Mouse (Mus musculus): ENCODE results near the gene Ubqlnl. TPM values are rescaled to one million over a fixed set of nuclear protein-coding genes. Genes with fewer than 3 reads are reported as not detected.

The Ubqlnl gene
- polyA plus RNA-seq (2014; fragmentation: Nextera tagmentation; extraction: Ambion mirVana), result not detected in 2 replicates

DNA sequence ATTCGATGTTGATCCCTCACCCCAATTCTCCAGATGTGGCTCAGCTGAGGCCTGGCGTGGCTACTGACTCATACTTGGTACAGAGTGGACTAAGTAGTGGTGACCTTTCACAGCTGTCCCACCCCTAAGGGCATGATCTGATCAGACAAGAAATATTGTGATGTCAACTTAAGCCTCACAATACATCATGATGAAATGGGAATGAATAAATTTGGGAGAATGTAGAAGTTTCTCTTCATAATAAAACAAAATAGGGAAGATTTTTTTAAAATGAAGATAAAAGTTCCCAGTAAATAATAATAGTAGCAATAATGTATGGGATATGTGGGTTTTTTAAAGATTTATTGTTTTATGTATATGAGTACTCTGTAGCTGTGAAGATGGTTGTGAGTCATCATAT lies at the start of gene Ubqlnl:
TSS of gene Ubqlnl (minus strand) at position 101 of the 400 bp plus-strand sequence.
- no peaks in the 10 kb centered on the region for H3K4me1 ChIP-seq (ENCODE audit: control insufficient read depth in 2 of 2, insufficient read depth in 2 of 2, low read length in 2 of 2)
- H3K36me3 ChIP-seq (ENCODE audit: control insufficient read depth, insufficient read depth, low read length), result no peaks in the 10 kb centered on the region
- H3K27ac ChIP-seq (replicated peaks in 1 of 2; ENCODE audit: control insufficient read depth in 1 of 2, insufficient read depth in 1 of 2, low read depth in 2 of 2, low read length in 2 of 2), result no peak within 1 kb of the TSS

GRCm38 (mm10) chr7:104199822-104200221 lies 49.5 kb upstream of the Ubqlnl start:
- 5% methylated on average over 5 of the region's 5 CpGs for WGBS
- Histone ChIP-seq H3K9me3 (ENCODE audit: control insufficient read depth, low read length) (no peaks in the 10 kb centered on the region), H3K4me2 (ENCODE audit: low read length) (no peak overlapping the region), H3K4me3 (ENCODE audit: control insufficient read depth in 1 of 2, insufficient read depth in 1 of 2, low read depth in 1 of 2, low read length in 2 of 2) (no peak overlapping the region), H3K36me3 (ENCODE audit: control insufficient read depth, insufficient read depth, low read length) (no peaks in the 10 kb centered on the region), H3K4me1 (ENCODE audit: control insufficient read depth in 2 of 2, insufficient read depth in 2 of 2, low read length in 2 of 2) (no peaks in the 10 kb centered on the region), H3K27me3 (ENCODE audit: control insufficient read depth, insufficient read depth, low read length) (no peaks in the 10 kb centered on the region), H3K27ac (replicated peaks in 1 of 2; ENCODE audit: control insufficient read depth in 1 of 2, insufficient read depth in 1 of 2, low read depth in 2 of 2, low read length in 2 of 2) (no peak overlapping the region), H3K9ac (ENCODE audit: low read length) (no peak overlapping the region)
- ATAC-seq (ENCODE audit: insufficient number of reproducible peaks, insufficient read depth, low FRiP score, low read depth), result no peak

More for the DNA sequence above, at the start of gene Ubqlnl:
- no peak for ATAC-seq (ENCODE audit: insufficient number of reproducible peaks, insufficient read depth, low FRiP score, low read depth)
- Histone ChIP-seq H3K27me3 (ENCODE audit: control insufficient read depth, insufficient read depth, low read length) (no peaks in the 10 kb centered on the region), H3K9ac (ENCODE audit: low read length) (no peak within 1 kb of the TSS), H3K9me3 (ENCODE audit: control insufficient read depth, low read length) (no peaks in the 10 kb centered on the region), H3K4me3 (ENCODE audit: control insufficient read depth in 1 of 2, insufficient read depth in 1 of 2, low read depth in 1 of 2, low read length in 2 of 2) (no peak within 1 kb of the TSS), H3K4me2 (ENCODE audit: low read length) (no peak within 1 kb of the TSS)
- WGBS, result 79% methylated on average over 2 of the region's 2 CpGs

- no peaks in the 10 kb centered on the region for H3K36me3 ChIP-seq (ENCODE audit: control insufficient read depth, insufficient read depth, low read length)
- no peaks in the 10 kb centered on the region for H3K27me3 ChIP-seq (ENCODE audit: control insufficient read depth, insufficient read depth, low read length)
- H3K9me3 ChIP-seq (ENCODE audit: control insufficient read depth, low read length), result no peaks in the 10 kb centered on the region
- no peak within 1 kb of the TSS for H3K4me3 ChIP-seq (ENCODE audit: control insufficient read depth in 1 of 2, insufficient read depth in 1 of 2, low read depth in 1 of 2, low read length in 2 of 2)
- WGBS, result 74% methylated on average over 6 of the region's 6 CpGs
- no peak within 1 kb of the TSS for H3K9ac ChIP-seq (ENCODE audit: low read length)
- no peak for ATAC-seq (ENCODE audit: insufficient number of reproducible peaks, insufficient read depth, low FRiP score, low read depth)
- H3K4me2 ChIP-seq (ENCODE audit: low read length), result no peak within 1 kb of the TSS
- no peak within 1 kb of the TSS for H3K27ac ChIP-seq (replicated peaks in 1 of 2; ENCODE audit: control insufficient read depth in 1 of 2, insufficient read depth in 1 of 2, low read depth in 2 of 2, low read length in 2 of 2)
- H3K4me1 ChIP-seq (ENCODE audit: control insufficient read depth in 2 of 2, insufficient read depth in 2 of 2, low read length in 2 of 2), result no peaks in the 10 kb centered on the region
These were observed 45.5 kb upstream of the Ubqlnl start, which contains the start of gene Olfr649 for GRCm38 (mm10) chr7:104195885-104196284. Olfr649 (minus strand) TSS chr7:104195985.

DNA sequence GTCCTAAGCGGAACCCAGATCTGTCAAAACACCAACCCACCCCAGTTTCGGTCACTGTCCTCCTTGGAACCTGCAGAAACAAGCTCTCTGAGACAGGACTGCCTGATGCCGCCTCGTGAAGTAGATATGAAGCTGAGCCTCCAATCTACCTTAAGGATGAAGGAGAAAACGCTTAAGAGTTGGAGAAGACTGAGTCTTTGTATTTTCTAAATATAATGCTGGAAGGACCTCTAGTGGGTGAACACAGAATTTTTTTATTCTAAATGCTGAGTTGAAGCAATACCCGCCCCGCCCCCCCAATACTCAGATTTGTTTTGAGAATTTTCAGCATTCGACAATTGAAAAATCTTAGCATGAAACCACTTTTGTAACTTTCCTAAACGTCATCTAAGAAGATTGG lies 40.9 kb upstream of the Ubqlnl start:
- Histone ChIP-seq H3K9ac (ENCODE audit: low read length) (no peak overlapping the region), H3K27ac (replicated peaks in 1 of 2; ENCODE audit: control insufficient read depth in 1 of 2, insufficient read depth in 1 of 2, low read depth in 2 of 2, low read length in 2 of 2) (no peak overlapping the region), H3K27me3 (ENCODE audit: control insufficient read depth, insufficient read depth, low read length) (no peaks in the 10 kb centered on the region), H3K4me1 (ENCODE audit: control insufficient read depth in 2 of 2, insufficient read depth in 2 of 2, low read length in 2 of 2) (no peaks in the 10 kb centered on the region), H3K36me3 (ENCODE audit: control insufficient read depth, insufficient read depth, low read length) (no peaks in the 10 kb centered on the region), H3K4me2 (ENCODE audit: low read length) (no peak overlapping the region), H3K9me3 (ENCODE audit: control insufficient read depth, low read length) (no peaks in the 10 kb centered on the region), H3K4me3 (ENCODE audit: control insufficient read depth in 1 of 2, insufficient read depth in 1 of 2, low read depth in 1 of 2, low read length in 2 of 2) (no peak overlapping the region)
- 49% methylated on average over 9 of the region's 9 CpGs for WGBS
- ATAC-seq (ENCODE audit: insufficient number of reproducible peaks, insufficient read depth, low FRiP score, low read depth), result no peak

DNA sequence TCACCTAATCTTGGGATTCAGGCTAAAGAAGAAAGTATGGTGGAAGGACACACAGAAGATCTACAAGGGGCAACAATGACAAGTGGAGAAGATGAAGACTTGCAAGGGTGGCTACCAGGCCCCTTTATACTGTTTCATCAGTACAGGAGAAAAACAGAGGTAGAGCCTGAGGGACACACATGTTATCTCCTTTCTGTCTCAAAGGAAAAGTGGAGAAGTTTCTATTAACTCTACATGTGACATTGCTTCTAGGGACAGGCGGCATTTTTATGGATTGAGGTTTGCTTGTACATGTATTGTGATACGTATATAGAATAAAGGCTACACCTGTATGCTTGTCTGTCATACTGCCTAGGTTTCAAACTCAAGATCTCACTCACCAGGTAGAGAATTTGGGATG lies 32.9 kb upstream of the Ubqlnl start, which contains the start of gene Olfr648:
TSS of gene Olfr648 (minus strand) at position 101 of the 400 bp plus-strand sequence.
- no peaks in the 10 kb centered on the region for H3K36me3 ChIP-seq (ENCODE audit: control insufficient read depth, insufficient read depth, low read length)
- no peaks in the 10 kb centered on the region for H3K9me3 ChIP-seq (ENCODE audit: control insufficient read depth, low read length)
- 73% methylated on average over 2 of the region's 2 CpGs for WGBS
- no peak within 1 kb of the TSS for H3K9ac ChIP-seq (ENCODE audit: low read length)
- H3K4me2 ChIP-seq (ENCODE audit: low read length), result no peak within 1 kb of the TSS
- H3K4me3 ChIP-seq (ENCODE audit: control insufficient read depth in 1 of 2, insufficient read depth in 1 of 2, low read depth in 1 of 2, low read length in 2 of 2), result no peak within 1 kb of the TSS
- ATAC-seq (ENCODE audit: insufficient number of reproducible peaks, insufficient read depth, low FRiP score, low read depth), result no peak
- H3K27me3 ChIP-seq (ENCODE audit: control insufficient read depth, insufficient read depth, low read length), result no peaks in the 10 kb centered on the region
- H3K27ac ChIP-seq (replicated peaks in 1 of 2; ENCODE audit: control insufficient read depth in 1 of 2, insufficient read depth in 1 of 2, low read depth in 2 of 2, low read length in 2 of 2), result no peak within 1 kb of the TSS
- no peaks in the 10 kb centered on the region for H3K4me1 ChIP-seq (ENCODE audit: control insufficient read depth in 2 of 2, insufficient read depth in 2 of 2, low read length in 2 of 2)

- H3K4me1 ChIP-seq (ENCODE audit: control insufficient read depth in 2 of 2, insufficient read depth in 2 of 2, low read length in 2 of 2), result no peaks in the 10 kb centered on the region
- H3K9ac ChIP-seq (ENCODE audit: low read length), result no peak overlapping the region
- no peak overlapping the region for H3K4me3 ChIP-seq (ENCODE audit: control insufficient read depth in 1 of 2, insufficient read depth in 1 of 2, low read depth in 1 of 2, low read length in 2 of 2)
- no peak overlapping the region for H3K4me2 ChIP-seq (ENCODE audit: low read length)
- H3K27me3 ChIP-seq (ENCODE audit: control insufficient read depth, insufficient read depth, low read length), result no peaks in the 10 kb centered on the region
- no peaks in the 10 kb centered on the region for H3K9me3 ChIP-seq (ENCODE audit: control insufficient read depth, low read length)
- 78% methylated on average over 1 of the region's 1 CpGs for WGBS
- H3K36me3 ChIP-seq (ENCODE audit: control insufficient read depth, insufficient read depth, low read length), result no peaks in the 10 kb centered on the region
- no peak for ATAC-seq (ENCODE audit: insufficient number of reproducible peaks, insufficient read depth, low FRiP score, low read depth)
- no peak overlapping the region for H3K27ac ChIP-seq (replicated peaks in 1 of 2; ENCODE audit: control insufficient read depth in 1 of 2, insufficient read depth in 1 of 2, low read depth in 2 of 2, low read length in 2 of 2)
These were observed 28.7 kb upstream of the Ubqlnl start for GRCm38 (mm10) chr7:104179074-104179473.

DNA sequence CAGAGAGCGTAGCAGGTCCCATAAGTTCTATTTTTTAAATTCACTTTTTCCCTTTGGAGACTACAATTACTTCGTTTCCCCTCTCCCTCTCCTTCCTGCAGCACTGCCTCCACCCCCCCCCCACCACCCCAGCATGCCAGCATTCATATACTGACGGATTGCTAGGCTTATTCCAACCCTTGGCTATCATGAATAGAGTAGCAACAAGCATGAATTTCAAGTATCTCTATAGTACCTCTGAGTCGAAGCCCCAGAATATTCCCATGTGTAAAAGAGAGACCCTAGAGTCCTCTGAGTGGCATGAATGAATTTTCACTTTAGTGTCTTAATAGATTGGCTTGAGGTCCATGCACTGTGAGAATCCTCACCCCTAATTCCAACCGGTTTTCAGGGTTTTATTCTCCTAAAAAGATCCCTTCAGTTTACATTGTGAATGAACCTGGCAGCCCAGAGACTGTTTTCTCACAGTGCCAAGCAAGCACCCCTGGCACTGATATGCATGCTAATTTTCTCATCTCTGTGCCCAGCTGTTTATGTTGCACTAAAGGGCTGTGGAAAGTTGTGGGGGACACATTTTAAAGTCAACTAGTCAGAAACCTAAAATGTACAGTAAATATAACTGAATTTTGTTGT lies 28.2 kb upstream of the Ubqlnl start:
- no peaks in the 10 kb centered on the region for H3K4me1 ChIP-seq (ENCODE audit: control insufficient read depth in 2 of 2, insufficient read depth in 2 of 2, low read length in 2 of 2)
- H3K4me2 ChIP-seq (ENCODE audit: low read length), result no peak overlapping the region
- no peak overlapping the region for H3K9ac ChIP-seq (ENCODE audit: low read length)
- no peaks in the 10 kb centered on the region for H3K36me3 ChIP-seq (ENCODE audit: control insufficient read depth, insufficient read depth, low read length)
- H3K27me3 ChIP-seq (ENCODE audit: control insufficient read depth, insufficient read depth, low read length), result no peaks in the 10 kb centered on the region
- no peak overlapping the region for H3K27ac ChIP-seq (replicated peaks in 1 of 2; ENCODE audit: control insufficient read depth in 1 of 2, insufficient read depth in 1 of 2, low read depth in 2 of 2, low read length in 2 of 2)
- no peak overlapping the region for H3K4me3 ChIP-seq (ENCODE audit: control insufficient read depth in 1 of 2, insufficient read depth in 1 of 2, low read depth in 1 of 2, low read length in 2 of 2)
- no peaks in the 10 kb centered on the region for H3K9me3 ChIP-seq (ENCODE audit: control insufficient read depth, low read length)
- no peak for ATAC-seq (ENCODE audit: insufficient number of reproducible peaks, insufficient read depth, low FRiP score, low read depth)
- WGBS, result 70% methylated on average over 5 of the region's 5 CpGs

DNA sequence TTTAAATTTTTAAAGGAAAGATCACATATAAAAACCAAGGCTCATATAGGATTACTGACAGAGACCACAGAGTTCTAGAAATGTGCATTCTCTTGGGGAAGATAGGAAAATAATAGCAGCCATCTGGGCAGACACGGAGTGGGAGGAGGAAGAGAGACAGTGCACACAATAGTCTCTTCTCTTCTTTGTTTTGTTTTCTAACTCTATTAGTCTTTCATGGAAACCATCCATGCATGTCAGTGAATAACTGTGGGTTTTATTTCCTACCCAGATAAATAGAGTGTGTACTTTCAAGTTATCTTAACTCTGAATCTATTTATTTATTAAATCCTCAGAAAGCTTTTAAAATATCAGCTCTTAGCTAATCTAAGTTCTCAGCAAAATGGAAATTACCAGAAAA lies 24.7 kb upstream of the Ubqlnl start:
- 75% methylated on average over 1 of the region's 1 CpGs for WGBS
- no peaks in the 10 kb centered on the region for H3K9me3 ChIP-seq (ENCODE audit: control insufficient read depth, low read length)
- no peak overlapping the region for H3K4me2 ChIP-seq (ENCODE audit: low read length)
- no peaks in the 10 kb centered on the region for H3K4me1 ChIP-seq (ENCODE audit: control insufficient read depth in 2 of 2, insufficient read depth in 2 of 2, low read length in 2 of 2)
- H3K27me3 ChIP-seq (ENCODE audit: control insufficient read depth, insufficient read depth, low read length), result no peaks in the 10 kb centered on the region
- no peak overlapping the region for H3K27ac ChIP-seq (replicated peaks in 1 of 2; ENCODE audit: control insufficient read depth in 1 of 2, insufficient read depth in 1 of 2, low read depth in 2 of 2, low read length in 2 of 2)
- H3K36me3 ChIP-seq (ENCODE audit: control insufficient read depth, insufficient read depth, low read length), result no peaks in the 10 kb centered on the region
- no peak overlapping the region for H3K4me3 ChIP-seq (ENCODE audit: control insufficient read depth in 1 of 2, insufficient read depth in 1 of 2, low read depth in 1 of 2, low read length in 2 of 2)
- ATAC-seq (ENCODE audit: insufficient number of reproducible peaks, insufficient read depth, low FRiP score, low read depth), result no peak
- H3K9ac ChIP-seq (ENCODE audit: low read length), result no peak overlapping the region

All from heart, embryonic 14.5 days (tissue).